Mouse (Mus musculus) ES-E14 (cell line): ENCODE data around the gene Mtss1l. TPM values are rescaled to one million over a fixed set of nuclear protein-coding genes. Genes with fewer than 3 reads are reported as not detected.

Source experiments
- DNase-seq: peaks from one replicate; pipeline ENCODE4 v3.0.0-alpha.2; 2013; ENCODE audit warnings: low read depth, low spot score
- H3K27ac ChIP-seq: 2 replicates; pipeline ENCODE4 v1.5.1; 2012; ENCODE audit warnings: low read depth, mild to moderate bottlenecking, low read length, moderate library complexity, mixed read lengths; ENCODE audit not compliant: poor library complexity, insufficient read depth, severe bottlenecking
- H3K36me3 ChIP-seq: 2 replicates; pipeline ENCODE4 v1.6.1; 2012; ENCODE audit warnings: mild to moderate bottlenecking, low read length, moderate library complexity, mixed read lengths; ENCODE audit not compliant: control insufficient read depth, poor library complexity, insufficient read depth, severe bottlenecking
- H3K4me1 ChIP-seq, 2 experiments: fragments of 150-350 bp in 1 of 2; sonication (generic) in 1 of 2; 2 replicates each; pipeline ENCODE4 v1.6.1; 2012; ENCODE audit warnings: low read length in 2 of 2, mild to moderate bottlenecking in 1 of 2, mixed read lengths in 1 of 2; ENCODE audit not compliant: control insufficient read depth in 2 of 2, insufficient read depth in 2 of 2, poor library complexity in 1 of 2
- H3K4me3 ChIP-seq, 2 experiments: fragments of 150-350 bp in 1 of 2; sonication (generic) in 1 of 2; 2 replicates each; pipeline ENCODE4 v1.5.1; 2012; ENCODE audit warnings: low read length in 2 of 2, low read depth in 1 of 2, mild to moderate bottlenecking in 1 of 2, mixed read lengths in 1 of 2; ENCODE audit not compliant: insufficient read depth in 1 of 2, poor library complexity in 1 of 2, severe bottlenecking in 1 of 2
- H3K9ac ChIP-seq: 2 replicates; pipeline ENCODE4 v1.6.1; 2012; ENCODE audit warnings: low read depth, mild to moderate bottlenecking, low read length, mixed read lengths; ENCODE audit not compliant: poor library complexity, insufficient read depth, severe bottlenecking
- H3K9me3 ChIP-seq: fragments of 150-350 bp; sonication (generic); 2 replicates; pipeline ENCODE4 v1.6.1; 2012; ENCODE audit warnings: low read depth, mild to moderate bottlenecking, low read length; ENCODE audit not compliant: control insufficient read depth, insufficient read depth
- CHD2 ChIP-seq: IDR thresholded peaks from 2 replicates; pipeline ENCODE4 v1.6.1; 2014; ENCODE audit warnings: mild to moderate bottlenecking, low read depth, low read length, inconsistent platforms
- HCFC1 ChIP-seq: IDR thresholded peaks from 2 replicates; pipeline ENCODE4 v1.6.1; 2012; ENCODE audit warnings: low read length, inconsistent platforms, borderline replicate concordance; ENCODE audit not compliant: insufficient read depth
- MAFK ChIP-seq: IDR thresholded peaks from 2 replicates; pipeline ENCODE4 v1.6.1; 2014; ENCODE audit warnings: mild to moderate bottlenecking, low read depth, low read length, inconsistent platforms; ENCODE audit not compliant: insufficient read depth
- ZC3H11A ChIP-seq: IDR thresholded peaks from 2 replicates; pipeline ENCODE4 v1.6.1; 2012; ENCODE audit warnings: low read depth, mild to moderate bottlenecking, inconsistent platforms, low read length, borderline replicate concordance
- ZNF384 ChIP-seq: IDR thresholded peaks from 2 replicates; pipeline ENCODE4 v1.6.1; 2012; ENCODE audit warnings: low read depth, low read length, inconsistent platforms
- in situ Hi-C, 2 experiments: fragments of 600-800 bp; cut with MboI; formaldehyde crosslinking; loops; one replicate each; pipeline ENCODE4 v1.15.1; 2025; ENCODE audit warnings: low sequenced_read_pairs in 2 of 2, inconsistent platforms in 1 of 2; ENCODE audit not compliant: unreplicated experiment in 2 of 2
- total RNA-seq: library from RNA; depleted of rRNA; stranded (reverse); fragments of 300-350 nt; gene quantifications from 2 replicates; pipeline ENCODE4 v1.2.3, GENCODE M21; 2012

Gene Mtss1l
- total RNA-seq, 1 experiment = 3.6 TPM

GRCm38 (mm10) chr8:110694826-110695225, 26.4 kb upstream of the Mtss1l start:
- in situ Hi-C loops = no loop called here
- Histone ChIP-seq H3K27ac (no peak overlapping the region), H3K4me1 (no peaks in the 10 kb centered on the region), H3K9ac (no peak overlapping the region), H3K9me3 (no peaks in the 10 kb centered on the region), H3K4me3 (no peak overlapping the region), H3K36me3 (peaks cover 28% of the 10 kb centered on the region)
- TF ChIP-seq ZC3H11A (no peak), MAFK (no peak), ZNF384 (no peak), HCFC1 (no peak), CHD2 (no peak)
- DNase-seq = no peak

GRCm38 (mm10) chr8:110695431-110695830, 25.8 kb upstream of the Mtss1l start:
- in situ Hi-C loops = no loop called here
- no peaks in the 10 kb centered on the region for H3K9me3 ChIP-seq
- H3K4me3 ChIP-seq = no peak overlapping the region
- H3K4me1 ChIP-seq = no peaks in the 10 kb centered on the region
- no peak for DNase-seq
- H3K27ac ChIP-seq = no peak overlapping the region
- TF ChIP-seq ZC3H11A (no peak), ZNF384 (no peak), HCFC1 (no peak), CHD2 (no peak), MAFK (no peak)
- peaks cover 30% of the 10 kb centered on the region for H3K36me3 ChIP-seq
- H3K9ac ChIP-seq = no peak overlapping the region

- no peaks in the 10 kb centered on the region for H3K4me1 ChIP-seq
- H3K27ac ChIP-seq = no peak overlapping the region
- no peak for TF ChIP-seq HCFC1
- no peak for TF ChIP-seq MAFK
- TF ChIP-seq ZC3H11A = no peak
- DNase-seq = no peak
- H3K9ac ChIP-seq = no peak overlapping the region
- no peaks in the 10 kb centered on the region for H3K9me3 ChIP-seq
- H3K4me3 ChIP-seq = no peak overlapping the region
- H3K36me3 ChIP-seq = peaks cover 30% of the 10 kb centered on the region
- in situ Hi-C loops = no loop called here
Measured at GRCm38 (mm10) chr8:110696051-110696450, 25.2 kb upstream of the Mtss1l start.

GRCm38 (mm10) chr8:110697571-110697970, 23.7 kb upstream of the Mtss1l start:
- H3K9ac ChIP-seq = no peak overlapping the region
- TF ChIP-seq HCFC1 (no peak), CHD2 (no peak), ZNF384 (no peak), ZC3H11A (no peak), MAFK (no peak)
- H3K27ac ChIP-seq = no peak overlapping the region
- in situ Hi-C loops = no loop called here
- DNase-seq = no peak
- H3K36me3 ChIP-seq = peaks cover 34% of the 10 kb centered on the region
- H3K9me3 ChIP-seq = no peaks in the 10 kb centered on the region
- H3K4me3 ChIP-seq = no peak overlapping the region
- H3K4me1 ChIP-seq = no peaks in the 10 kb centered on the region

GRCm38 (mm10) chr8:110698098-110698497, 23.2 kb upstream of the Mtss1l start:
- Histone ChIP-seq H3K36me3 (peaks cover 34% of the 10 kb centered on the region), H3K27ac (no peak overlapping the region), H3K4me3 (no peak overlapping the region), H3K9me3 (no peaks in the 10 kb centered on the region), H3K4me1 (no peaks in the 10 kb centered on the region), H3K9ac (no peak overlapping the region)
- no peak for DNase-seq
- TF ChIP-seq HCFC1 (no peak), ZC3H11A (no peak)
- in situ Hi-C loops = no loop called here
